Mouse (Mus musculus) myocyte (in vitro differentiated cells): ENCODE data around the gene Tmem158. TPM values are rescaled to one million over a fixed set of nuclear protein-coding genes. Genes with fewer than 3 reads are reported as not detected.
A peak's percentile ranks its signal among the peaks of the same experiment; 100 is the strongest.

Experiments
- H3K27me3 ChIP-seq: one replicate; pipeline ENCODE4 v1.6.1; 2011; ENCODE audit not compliant: control insufficient read depth, insufficient read depth, insufficient read length
- H3K36me3 ChIP-seq: one replicate; pipeline ENCODE4 v1.6.1; 2011; ENCODE audit not compliant: control insufficient read depth, insufficient read depth
- H3K4me2 ChIP-seq: one replicate; pipeline ENCODE4 v1.6.1; 2011; ENCODE audit warnings: low read depth, control low read depth
- H3K4me3 ChIP-seq: one replicate; pipeline ENCODE4 v1.5.1; 2011; ENCODE audit warnings: mild to moderate bottlenecking, control low read depth, moderate library complexity
- H3K79me2 ChIP-seq: one replicate; pipeline ENCODE4 v1.6.1; 2011; ENCODE audit not compliant: control insufficient read depth, insufficient read depth
- H3ac ChIP-seq: one replicate; pipeline ENCODE4 v1.6.1; 2011; ENCODE audit not compliant: control insufficient read depth, insufficient read length
- CEBPB ChIP-seq: IDR thresholded peaks from 2 replicates; pipeline ENCODE4 v1.6.1; 2011; ENCODE audit warnings: mild to moderate bottlenecking, moderate library complexity; ENCODE audit not compliant: poor library complexity, insufficient read depth, severe bottlenecking
- E2F4 ChIP-seq: IDR thresholded peaks from one replicate; pipeline ENCODE4 v1.6.1; 2011; ENCODE audit warnings: mild to moderate bottlenecking, control low read depth, moderate library complexity; ENCODE audit not compliant: insufficient read depth
- MAX ChIP-seq: IDR thresholded peaks from one replicate; pipeline ENCODE4 v1.6.1; 2011; ENCODE audit warnings: low read depth, mild to moderate bottlenecking, control low read depth
- MYOD1 ChIP-seq, 3 experiments: IDR thresholded peaks; one replicate each; pipeline ENCODE4 v1.6.1; 2011; ENCODE audit warnings: control low read depth in 2 of 3, low read depth in 2 of 3, mild to moderate bottlenecking in 2 of 3, moderate library complexity in 1 of 3; ENCODE audit not compliant: insufficient read length in 2 of 3, control insufficient read depth in 1 of 3
- MYOG ChIP-seq, 3 experiments: IDR thresholded peaks; one replicate each; pipeline ENCODE4 v1.6.1; 2011; ENCODE audit warnings: control low read depth in 2 of 3, low read depth in 2 of 3, mild to moderate bottlenecking in 2 of 3; ENCODE audit not compliant: insufficient read length in 2 of 3, control insufficient read depth in 1 of 3, insufficient read depth in 1 of 3
- POLR2A ChIP-seq: IDR thresholded peaks from one replicate; pipeline ENCODE4 v1.6.1; 2011; ENCODE audit warnings: low read depth, mild to moderate bottlenecking, control low read depth, moderate library complexity; ENCODE audit not compliant: insufficient read length
- POLR2AphosphoS2 ChIP-seq: IDR thresholded peaks from one replicate; pipeline ENCODE4 v1.6.1; 2011; ENCODE audit warnings: low read depth, control low read depth; ENCODE audit not compliant: insufficient read length
- REST ChIP-seq: IDR thresholded peaks from one replicate; pipeline ENCODE4 v1.6.1; 2011; ENCODE audit warnings: mild to moderate bottlenecking, control low read depth, moderate library complexity; ENCODE audit not compliant: insufficient read depth, insufficient read length
- SRF ChIP-seq: IDR thresholded peaks from one replicate; pipeline ENCODE4 v1.6.1; 2011; ENCODE audit warnings: low read depth; ENCODE audit not compliant: control insufficient read depth, insufficient read length
- TCF12 ChIP-seq: IDR thresholded peaks from one replicate; pipeline ENCODE4 v1.6.1; 2011; ENCODE audit warnings: mild to moderate bottlenecking, control low read depth; ENCODE audit not compliant: poor library complexity, insufficient read depth, severe bottlenecking
- TCF3 ChIP-seq: IDR thresholded peaks from one replicate; pipeline ENCODE4 v1.6.1; 2011; ENCODE audit warnings: low read depth, control low read depth; ENCODE audit not compliant: insufficient read length
- USF1 ChIP-seq: IDR thresholded peaks from one replicate; pipeline ENCODE4 v1.6.1; 2011; ENCODE audit warnings: low read depth, mild to moderate bottlenecking, control low read depth, moderate library complexity
- polyA plus RNA-seq: library from polyadenylated mRNA; unstranded; fragments of >200 nt; fragmentation: generic; extraction: Trizol; gene quantifications from one replicate; pipeline ENCODE4 v1.2.1, GENCODE M21; 2012; ENCODE audit warnings: missing spikeins

The Tmem158 gene
- polyA plus RNA-seq, 1 experiment: 14.0 TPM

DNA sequence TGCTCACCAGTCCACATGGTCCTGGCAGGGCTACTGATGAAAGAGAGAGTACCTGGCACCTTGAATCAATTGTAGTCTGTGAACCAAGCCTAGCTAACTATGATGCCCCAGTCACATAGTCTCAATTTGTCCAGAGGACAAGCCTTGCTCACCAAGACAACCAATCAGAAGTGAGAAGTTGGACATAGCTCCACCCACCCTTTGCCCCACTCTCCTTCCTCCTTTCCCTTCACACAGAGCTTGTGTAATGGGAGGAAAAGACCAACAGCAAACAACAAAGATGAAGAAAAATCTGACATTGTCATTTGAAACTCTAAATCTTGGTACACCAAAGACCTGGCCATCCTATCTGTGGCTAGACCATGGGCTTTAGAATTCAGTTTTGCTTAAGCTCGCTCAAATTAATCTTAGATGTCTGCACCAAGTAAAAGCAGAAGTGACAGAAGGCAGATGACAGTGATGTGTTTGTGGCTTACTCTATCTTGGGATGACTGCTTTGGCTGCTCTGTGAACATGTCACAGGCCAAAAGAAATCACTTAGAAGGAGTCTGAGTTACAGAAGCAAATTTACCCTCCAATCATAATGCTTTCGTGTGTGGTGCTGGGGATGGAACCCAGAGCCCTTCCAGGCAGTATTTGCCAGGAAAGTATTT is 9.5 kb upstream of the Tmem158 start:
- TF ChIP-seq USF1 (no peak), POLR2AphosphoS2 (no peak), CEBPB (no peak), E2F4 (no peak), MYOG (IDR thresholded peaks at IDR 0.05; ENCODE audit: control insufficient read depth in 1 of 3, insufficient read depth in 1 of 3, insufficient read length in 2 of 3, low read depth in 2 of 3) (no peak), MAX (no peak), TCF3 (no peak), POLR2A (no peak), MYOD1 (IDR thresholded peaks at IDR 0.05; ENCODE audit: control insufficient read depth in 1 of 3, insufficient read length in 2 of 3, low read depth in 2 of 3) (no peak), TCF12 (no peak)
- Histone ChIP-seq H3K79me2 (no peaks in the 10 kb centered on the region), H3K36me3 (no peaks in the 10 kb centered on the region)

DNA sequence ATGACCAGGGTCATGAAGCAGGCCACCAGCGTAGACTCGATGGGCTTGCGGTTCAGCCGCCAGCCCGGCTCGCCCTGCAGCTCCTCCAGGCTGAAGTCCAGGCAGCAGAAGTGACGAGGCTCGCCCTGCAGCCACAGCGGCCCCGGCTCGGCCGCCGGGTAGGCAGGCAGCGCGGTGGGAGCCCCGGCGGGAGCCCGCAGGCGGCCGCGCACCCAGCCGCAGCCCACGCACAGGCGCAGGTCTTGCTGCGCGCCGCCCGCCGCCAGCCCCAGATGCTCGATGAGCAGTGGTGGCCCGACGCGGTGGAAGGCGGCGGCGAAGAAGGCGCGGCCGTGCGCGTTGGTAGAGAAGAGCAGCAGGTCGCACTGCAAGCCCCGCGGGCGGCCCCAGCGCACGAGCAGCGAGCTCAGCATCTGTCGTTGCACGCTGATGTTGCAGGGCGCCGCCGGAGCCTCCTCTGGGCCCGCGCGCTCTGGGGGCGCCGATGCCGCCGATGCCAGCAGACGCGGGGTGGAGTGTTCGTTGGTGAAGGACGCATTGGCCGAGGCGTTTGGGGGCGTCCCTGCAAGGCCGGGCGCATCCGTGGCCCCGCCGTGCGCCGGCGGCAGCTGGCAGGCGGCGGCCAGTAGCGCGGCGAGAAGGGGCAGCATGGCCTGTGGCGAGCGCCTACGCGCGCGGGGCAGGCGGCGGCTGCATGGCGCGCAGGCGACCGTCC is 511 bp downstream of the Tmem158 start:
- peak overlapping the region; percentile 20 for H3K4me3 ChIP-seq
- H3K27me3 ChIP-seq: no peaks in the 10 kb centered on the region
- peak overlapping the region; percentile 81 for H3K4me2 ChIP-seq
- TF ChIP-seq E2F4 (no peak), MYOD1 (IDR thresholded peaks at IDR 0.05; ENCODE audit: control insufficient read depth in 1 of 3, insufficient read length in 2 of 3, low read depth in 2 of 3) (peak in 2 of 3 experiments; percentile 1 to 49), MYOG (IDR thresholded peaks at IDR 0.05; ENCODE audit: control insufficient read depth in 1 of 3, insufficient read depth in 1 of 3, insufficient read length in 2 of 3, low read depth in 2 of 3) (peak in 2 of 3 experiments; percentile 25 to 34), MAX (no peak), SRF (no peak)
- H3K36me3 ChIP-seq: no peaks in the 10 kb centered on the region
- H3ac ChIP-seq: peak overlapping the region; percentile 61
- H3K79me2 ChIP-seq: no peaks in the 10 kb centered on the region

More for the DNA sequence above, 9.5 kb upstream of the Tmem158 start:
- H3ac ChIP-seq: no peak overlapping the region
- H3K27me3 ChIP-seq: peaks cover 5% of the 10 kb centered on the region
- H3K4me2 ChIP-seq: no peak overlapping the region
- no peak overlapping the region for H3K4me3 ChIP-seq

DNA sequence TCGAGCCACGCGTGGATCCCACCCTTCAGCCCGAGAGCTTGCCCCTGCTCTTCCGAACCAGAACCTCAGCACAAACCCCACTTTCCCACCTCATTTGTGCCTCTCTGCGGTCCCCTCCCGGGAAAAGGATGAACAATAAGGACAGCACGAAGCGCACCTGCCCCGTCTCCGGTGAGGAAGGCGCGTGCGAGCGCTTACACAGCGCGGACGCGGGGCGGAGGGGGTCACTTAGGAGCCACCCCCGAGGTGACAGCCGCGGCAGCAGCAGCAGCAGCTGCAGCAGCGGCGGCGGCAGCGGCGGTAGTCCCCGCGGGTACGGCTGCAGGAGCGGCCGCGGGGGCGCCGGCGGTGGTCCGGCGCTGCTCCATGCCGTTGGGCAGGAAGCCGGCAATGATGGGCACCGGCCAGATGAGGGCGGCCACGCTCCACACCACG is 1.1 kb downstream of the Tmem158 start:
- no peaks in the 10 kb centered on the region for H3K27me3 ChIP-seq
- H3K4me3 ChIP-seq: peak overlapping the region; percentile 20
- no peaks in the 10 kb centered on the region for H3K79me2 ChIP-seq
- peak overlapping the region; percentile 61 for H3ac ChIP-seq
- peak overlapping the region; percentile 70 for H3K4me2 ChIP-seq
- H3K36me3 ChIP-seq: no peaks in the 10 kb centered on the region
- TF ChIP-seq E2F4: no peak
- TF ChIP-seq POLR2AphosphoS2: no peak
- TF ChIP-seq USF1: no peak
- peak in 1 of 3 experiments; percentile 3 for TF ChIP-seq MYOG (IDR thresholded peaks at IDR 0.05; ENCODE audit: control insufficient read depth in 1 of 3, insufficient read depth in 1 of 3, insufficient read length in 2 of 3, low read depth in 2 of 3)
- TF ChIP-seq MYOD1 (IDR thresholded peaks at IDR 0.05; ENCODE audit: control insufficient read depth in 1 of 3, insufficient read length in 2 of 3, low read depth in 2 of 3): peak in 2 of 3 experiments; percentile 0 to 46
- TF ChIP-seq TCF3: no peak
- TF ChIP-seq MAX: no peak

DNA sequence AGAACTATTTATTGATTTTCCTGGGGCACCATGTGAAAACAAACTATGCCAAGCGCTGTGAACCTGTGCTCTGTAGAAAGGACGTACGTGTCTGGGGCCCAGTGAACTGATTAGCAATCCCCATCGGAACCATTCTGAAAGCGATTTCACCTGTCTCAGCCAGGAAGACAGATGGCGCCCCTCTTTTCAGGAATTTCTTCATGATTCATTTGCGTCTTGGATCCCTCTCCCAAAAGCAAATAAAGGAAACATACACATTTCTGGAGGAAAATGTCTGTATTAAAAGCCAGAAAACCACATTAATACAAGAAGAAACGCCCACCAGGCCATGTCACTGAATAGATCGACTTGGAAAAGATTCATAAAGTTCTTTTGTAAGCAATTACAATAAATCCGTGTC is 1.8 kb downstream of the Tmem158 start:
- TF ChIP-seq TCF3: no peak
- H3K4me2 ChIP-seq: no peak overlapping the region
- H3K36me3 ChIP-seq: no peaks in the 10 kb centered on the region
- H3K27me3 ChIP-seq: no peaks in the 10 kb centered on the region
- H3K4me3 ChIP-seq: no peak overlapping the region
- H3ac ChIP-seq: no peak overlapping the region
- H3K79me2 ChIP-seq: no peaks in the 10 kb centered on the region

DNA sequence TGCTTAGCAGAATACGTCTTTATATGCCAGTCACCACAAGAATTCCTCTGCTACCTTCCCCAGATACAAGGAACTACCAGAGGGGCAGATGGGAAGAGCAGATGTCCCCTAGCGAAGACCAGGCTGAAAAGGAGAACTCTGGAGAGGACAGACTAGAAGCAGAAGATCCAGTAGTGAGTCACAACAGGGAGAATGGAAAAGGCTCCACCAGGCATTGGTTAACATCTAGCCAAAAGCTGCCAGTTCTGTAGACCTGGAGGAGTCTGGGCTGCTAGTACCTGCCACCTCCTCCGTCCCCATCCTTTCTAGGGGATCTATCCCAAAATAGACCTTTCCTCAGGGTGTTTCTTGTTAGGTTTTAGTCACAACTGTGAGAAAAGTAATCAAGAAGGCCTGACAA is 4.8 kb downstream of the Tmem158 start:
- Histone ChIP-seq H3ac (no peak overlapping the region), H3K4me3 (no peak overlapping the region), H3K4me2 (no peak overlapping the region), H3K36me3 (no peaks in the 10 kb centered on the region), H3K27me3 (no peaks in the 10 kb centered on the region), H3K79me2 (no peaks in the 10 kb centered on the region)
- TF ChIP-seq MAX: no peak
- no peak for TF ChIP-seq MYOD1 (IDR thresholded peaks at IDR 0.05; ENCODE audit: control insufficient read depth in 1 of 3, insufficient read length in 2 of 3, low read depth in 2 of 3)
- TF ChIP-seq POLR2AphosphoS2: no peak
- no peak for TF ChIP-seq MYOG (IDR thresholded peaks at IDR 0.05; ENCODE audit: control insufficient read depth in 1 of 3, insufficient read depth in 1 of 3, insufficient read length in 2 of 3, low read depth in 2 of 3)
- no peak for TF ChIP-seq TCF3
- TF ChIP-seq REST: no peak
- no peak for TF ChIP-seq CEBPB
- TF ChIP-seq SRF: no peak
- no peak for TF ChIP-seq POLR2A
- TF ChIP-seq USF1: no peak
- no peak for TF ChIP-seq E2F4
- TF ChIP-seq TCF12: no peak
